Mouse (Mus musculus) limb, embryonic 13.5 days (tissue): ENCODE results near the gene Pbx1. TPM values are rescaled to one million over a fixed set of nuclear protein-coding genes. Genes with fewer than 3 reads are reported as not detected.
A peak's percentile ranks its signal among the peaks of the same experiment; 100 is the strongest.

ENCODE experiments used
- ATAC-seq: fragments of 200-750 bp; cut with Nextera tagmentation; 2 replicates; pipeline ENCODE4 v1.8.0; 2017; ENCODE audit warnings: low read depth, moderate number of reproducible peaks, moderate TSS enrichment; ENCODE audit not compliant: low FRiP score
- H3K27ac ChIP-seq: fragments of 300-500 bp; sonication (generic); 2 replicates; pipeline ENCODE4 v1.5.1; 2015; ENCODE audit warnings: inconsistent platforms, mild to moderate bottlenecking, moderate library complexity
- H3K27me3 ChIP-seq: fragments of 300-500 bp; sonication (generic); 2 replicates; pipeline ENCODE4 v1.6.1; 2015; ENCODE audit warnings: mild to moderate bottlenecking, inconsistent platforms
- H3K36me3 ChIP-seq: fragments of 300-500 bp; sonication (generic); 2 replicates; pipeline ENCODE4 v1.6.1; 2015; ENCODE audit warnings: inconsistent platforms, mild to moderate bottlenecking, moderate library complexity
- H3K4me1 ChIP-seq: fragments of 300-500 bp; sonication (generic); 2 replicates; pipeline ENCODE4 v1.6.1; 2015; ENCODE audit warnings: inconsistent platforms
- H3K4me2 ChIP-seq: fragments of 300-500 bp; sonication (generic); replicated peaks from 2 replicates; pipeline ENCODE4 v1.6.1; 2015; ENCODE audit warnings: inconsistent platforms, mild to moderate bottlenecking, moderate library complexity
- H3K4me3 ChIP-seq: fragments of 300-500 bp; sonication (generic); 2 replicates; pipeline ENCODE4 v1.5.1; 2015; ENCODE audit warnings: moderate library complexity, mild to moderate bottlenecking, inconsistent platforms
- H3K9ac ChIP-seq: fragments of 300-500 bp; sonication (generic); 2 replicates; pipeline ENCODE4 v1.6.1; 2015; ENCODE audit warnings: mild to moderate bottlenecking, inconsistent platforms
- H3K9me3 ChIP-seq: fragments of 300-500 bp; sonication (generic); 2 replicates; pipeline ENCODE4 v1.6.1; 2016; ENCODE audit warnings: inconsistent platforms
- WGBS: fragments of 180-500 bp; shearing (Covaris S2); methylation state at CpG from one replicate; pipeline ENCODE4 v1.1.7; 2015; 5-methylcytosine and 5-hydroxymethylcytosine counted together
- polyA plus RNA-seq: library from polyadenylated mRNA; unstranded; fragments of >200 nt; fragmentation: Nextera tagmentation; extraction: Ambion mirVana; gene quantifications from 2 replicates; pipeline ENCODE4 v1.2.1, GENCODE M21; 2015

Pbx1 gene
- polyA plus RNA-seq, 1 experiment from 2014 or later, result 31.6 TPM

DNA sequence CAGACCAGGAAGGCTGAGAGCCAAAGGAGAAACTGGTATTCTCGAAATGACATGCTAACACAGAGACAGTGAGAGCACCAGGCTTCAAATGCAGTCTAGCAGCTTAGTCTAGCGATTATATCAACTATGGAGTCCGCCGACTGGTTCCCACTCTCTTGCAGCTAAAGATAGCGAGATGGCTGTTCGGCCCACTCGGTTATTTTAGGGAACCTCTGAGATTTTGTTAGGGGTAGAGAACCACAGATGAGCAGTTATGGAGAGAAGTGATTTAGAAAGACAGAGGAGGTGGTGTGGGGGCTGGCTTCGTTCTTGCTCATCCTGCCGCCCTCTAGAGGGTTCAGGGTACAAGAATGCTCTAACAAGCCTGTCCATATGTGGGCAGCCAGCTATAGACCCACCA lies 13.2 kb downstream of the Pbx1 start:
- peaks cover 31% of the 10 kb centered on the region for H3K36me3 ChIP-seq
- 84% methylated on average over 9 of the region's 9 CpGs for whole genome bisulfite sequencing
- H3K9me3 ChIP-seq, result no peaks in the 10 kb centered on the region
- H3K27me3 ChIP-seq, result 0 out of 2 replicates have a peak, but pooled peaks cover 4% of the 10 kb centered on the region
- peaks cover 45% of the 10 kb centered on the region for H3K4me1 ChIP-seq
- ATAC-seq, result no peak
- no peak overlapping the region for H3K9ac ChIP-seq
- no peak overlapping the region for H3K4me2 ChIP-seq
- no peak overlapping the region for H3K4me3 ChIP-seq
- no peak overlapping the region for H3K27ac ChIP-seq

DNA sequence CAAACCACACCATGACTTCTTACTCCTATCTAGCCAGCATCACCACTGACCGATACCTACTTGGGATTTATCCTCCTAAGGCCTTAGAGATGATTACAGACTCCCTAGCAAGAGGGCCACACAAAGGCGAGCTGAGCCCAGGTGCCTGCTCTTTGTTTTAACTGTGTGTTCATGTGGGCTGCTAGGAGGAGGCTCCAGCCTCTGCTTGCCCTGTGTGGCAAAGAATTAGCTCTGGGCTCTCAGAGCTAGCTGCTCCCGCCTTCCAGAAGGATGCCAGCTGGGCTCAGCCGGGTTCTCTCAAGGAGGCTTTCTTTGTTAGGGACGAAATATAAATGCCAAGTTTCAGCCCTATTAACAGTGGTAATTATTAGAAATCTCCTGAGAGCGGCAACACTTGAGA lies 14.4 kb downstream of the Pbx1 start:
- 58% methylated on average over 6 of the region's 6 CpGs for WGBS
- H3K27me3 ChIP-seq, result no peaks in the 10 kb centered on the region
- H3K4me2 ChIP-seq, result no peak overlapping the region
- no peak overlapping the region for H3K9ac ChIP-seq
- no peak for ATAC-seq
- no peak overlapping the region for H3K27ac ChIP-seq
- H3K4me3 ChIP-seq, result no peak overlapping the region
- H3K36me3 ChIP-seq, result peaks cover 44% of the 10 kb centered on the region
- peaks cover 32% of the 10 kb centered on the region for H3K4me1 ChIP-seq
- H3K9me3 ChIP-seq, result no peaks in the 10 kb centered on the region

DNA sequence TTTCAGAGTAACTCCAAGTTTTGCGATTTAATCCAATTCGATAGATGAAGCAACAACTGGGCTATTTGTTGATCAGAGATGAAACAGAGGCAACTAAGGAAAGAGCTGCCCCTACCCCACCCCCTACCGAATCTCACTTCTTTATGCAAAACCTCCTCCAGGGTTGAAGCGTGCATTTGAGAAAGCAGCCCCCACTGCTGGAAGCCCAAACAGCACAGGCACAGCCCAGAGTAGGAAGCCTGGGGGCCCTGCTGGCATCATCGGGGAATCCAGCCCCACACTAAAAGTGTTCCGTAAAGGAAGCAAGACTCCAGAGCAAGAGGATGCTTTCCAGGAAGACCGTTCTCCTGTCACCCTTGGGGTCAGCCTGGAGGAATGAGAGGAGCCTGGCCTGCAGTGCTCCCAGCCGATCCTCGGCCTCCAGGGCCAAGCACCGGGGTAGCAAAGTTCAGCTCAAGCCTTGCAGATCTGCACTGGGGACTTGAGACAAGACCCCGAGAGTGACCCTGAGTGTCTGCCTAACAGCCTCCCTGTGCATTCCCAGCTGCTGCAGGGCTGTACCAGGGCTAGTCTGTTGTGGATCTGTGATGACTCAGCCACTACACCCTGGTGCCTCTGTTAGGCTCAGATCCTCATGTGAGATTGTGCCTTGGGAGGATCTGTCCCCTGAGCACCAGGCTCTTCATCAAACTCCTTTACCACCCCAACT lies 15.2 kb downstream of the Pbx1 start:
- Histone ChIP-seq H3K4me1 (peaks cover 31% of the 10 kb centered on the region), H3K9me3 (no peaks in the 10 kb centered on the region), H3K4me3 (no peak overlapping the region), H3K4me2 (no peak overlapping the region), H3K9ac (peak overlapping the region; percentile 39; the same call in 1 of the 2 replicates), H3K36me3 (peaks cover 37% of the 10 kb centered on the region), H3K27ac (no peak overlapping the region), H3K27me3 (no peaks in the 10 kb centered on the region)
- WGBS, result 24% methylated on average over 11 of the region's 11 CpGs
- peak; percentile 73 for ATAC-seq

DNA sequence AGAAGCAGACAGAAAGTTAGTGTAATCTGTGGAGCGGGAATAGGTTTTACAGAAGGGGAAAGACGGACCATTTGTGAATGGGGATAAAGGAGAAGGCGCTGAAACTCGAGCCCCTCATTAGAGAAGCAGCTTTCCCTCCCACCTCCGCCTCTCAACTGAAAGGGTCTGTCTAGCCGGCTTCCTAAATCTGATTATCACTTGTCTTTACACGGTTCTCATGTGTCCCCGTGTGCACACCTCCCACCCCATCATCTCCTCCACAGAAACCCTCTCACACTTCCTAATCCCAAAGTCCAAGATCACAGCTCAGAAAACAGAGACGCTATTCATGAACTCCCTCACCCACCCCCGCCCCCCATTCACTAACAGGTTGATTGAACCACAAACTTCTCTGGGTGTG lies 21.5 kb downstream of the Pbx1 start:
- Histone ChIP-seq H3K36me3 (peaks cover 26% of the 10 kb centered on the region), H3K9ac (no peak overlapping the region), H3K27me3 (peaks cover 5% of the 10 kb centered on the region; the same call in 1 of the 2 replicates), H3K4me3 (no peak overlapping the region), H3K4me2 (peak overlapping the region; percentile 27), H3K27ac (no peak overlapping the region), H3K4me1 (peaks cover 39% of the 10 kb centered on the region), H3K9me3 (no peaks in the 10 kb centered on the region)
- WGBS, result 7% methylated on average over 10 of the region's 10 CpGs
- 0 out of 2 replicates have a peak, but pooled peaks have one; percentile 7 for ATAC-seq

DNA sequence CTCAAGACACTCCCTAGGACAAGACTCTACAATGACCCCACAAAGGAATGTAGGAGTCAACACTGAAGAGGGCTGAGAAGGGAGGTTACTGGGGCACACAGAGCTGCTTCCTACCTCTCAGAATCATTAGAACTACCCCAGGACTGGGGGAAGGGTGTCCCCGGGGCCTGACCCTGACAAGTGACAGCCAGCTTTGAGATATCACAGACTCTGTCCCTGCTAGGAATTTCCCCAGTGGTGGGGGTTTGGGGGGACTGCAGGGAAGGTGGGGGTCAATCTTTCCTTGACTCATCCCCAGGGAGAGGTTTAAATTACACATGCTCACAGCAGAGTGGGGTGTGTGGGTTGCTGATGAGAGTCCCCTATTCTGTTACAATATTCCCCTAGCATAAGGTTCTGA lies 22.0 kb downstream of the Pbx1 start:
- Histone ChIP-seq H3K4me2 (no peak overlapping the region), H3K27ac (no peak overlapping the region; the same call in 1 of the 2 replicates), H3K36me3 (peaks cover 26% of the 10 kb centered on the region), H3K4me3 (no peak overlapping the region), H3K9me3 (no peaks in the 10 kb centered on the region), H3K4me1 (peaks cover 39% of the 10 kb centered on the region), H3K9ac (no peak overlapping the region), H3K27me3 (peaks cover 5% of the 10 kb centered on the region; the same call in 1 of the 2 replicates)
- no peak for ATAC-seq
- 17% methylated on average over 1 of the region's 1 CpGs for WGBS

DNA sequence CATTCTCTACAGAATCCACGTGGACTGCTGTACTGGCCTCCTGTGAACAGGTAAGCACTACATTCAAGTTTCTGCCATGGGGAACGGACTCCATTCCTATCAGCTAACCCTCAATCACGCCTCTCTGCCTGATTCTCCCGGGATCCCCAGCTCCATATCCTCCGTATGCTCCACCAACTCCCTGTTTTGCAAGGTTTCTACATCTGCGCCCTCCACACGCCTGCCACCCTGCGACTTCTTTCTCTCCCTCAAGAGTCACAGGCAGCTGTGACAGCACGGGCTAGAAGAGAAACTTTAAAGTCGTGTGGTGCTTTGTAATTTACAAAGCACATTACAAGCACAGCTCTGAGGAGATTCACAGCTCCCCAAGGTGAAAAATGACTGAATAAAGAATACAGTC lies 23.3 kb downstream of the Pbx1 start:
- no peaks in the 10 kb centered on the region for H3K9me3 ChIP-seq
- H3K27ac ChIP-seq, result no peak overlapping the region
- H3K4me1 ChIP-seq, result peaks cover 36% of the 10 kb centered on the region
- no peak overlapping the region for H3K4me3 ChIP-seq
- no peak overlapping the region for H3K4me2 ChIP-seq
- no peak for ATAC-seq
- no peak overlapping the region for H3K9ac ChIP-seq
- 72% methylated on average over 10 of the region's 10 CpGs for WGBS
- peaks cover 5% of the 10 kb centered on the region; the same call in 1 of the 2 replicates for H3K27me3 ChIP-seq
- H3K36me3 ChIP-seq, result peaks cover 19% of the 10 kb centered on the region

DNA sequence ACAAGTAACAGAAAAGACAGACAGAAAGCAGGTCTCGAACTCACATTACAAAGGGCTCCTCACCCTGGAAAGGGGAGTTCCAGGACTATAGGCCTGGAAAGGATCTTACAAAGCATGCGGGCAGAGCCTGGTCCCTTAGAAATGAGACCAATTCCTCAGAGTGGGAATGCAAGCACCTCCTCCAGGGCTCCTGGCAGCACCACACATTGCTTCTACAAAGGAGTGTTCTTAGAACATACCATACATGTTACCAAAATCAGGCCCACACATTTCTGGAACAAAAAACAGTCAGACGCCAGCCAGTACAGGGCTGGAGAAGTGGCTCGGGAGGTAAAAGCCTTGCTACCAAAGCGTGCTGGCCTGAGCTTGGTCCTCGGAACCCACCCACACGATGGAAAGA lies 24.1 kb downstream of the Pbx1 start:
- no peak overlapping the region for H3K9ac ChIP-seq
- no peak for ATAC-seq
- no peaks in the 10 kb centered on the region for H3K9me3 ChIP-seq
- H3K4me1 ChIP-seq, result peaks cover 43% of the 10 kb centered on the region
- H3K27me3 ChIP-seq, result peaks cover 5% of the 10 kb centered on the region; the same call in 1 of the 2 replicates
- H3K4me2 ChIP-seq, result no peak overlapping the region
- 75% methylated on average over 7 of the region's 7 CpGs for WGBS
- H3K4me3 ChIP-seq, result no peak overlapping the region
- peaks cover 11% of the 10 kb centered on the region for H3K36me3 ChIP-seq
- H3K27ac ChIP-seq, result no peak overlapping the region

DNA sequence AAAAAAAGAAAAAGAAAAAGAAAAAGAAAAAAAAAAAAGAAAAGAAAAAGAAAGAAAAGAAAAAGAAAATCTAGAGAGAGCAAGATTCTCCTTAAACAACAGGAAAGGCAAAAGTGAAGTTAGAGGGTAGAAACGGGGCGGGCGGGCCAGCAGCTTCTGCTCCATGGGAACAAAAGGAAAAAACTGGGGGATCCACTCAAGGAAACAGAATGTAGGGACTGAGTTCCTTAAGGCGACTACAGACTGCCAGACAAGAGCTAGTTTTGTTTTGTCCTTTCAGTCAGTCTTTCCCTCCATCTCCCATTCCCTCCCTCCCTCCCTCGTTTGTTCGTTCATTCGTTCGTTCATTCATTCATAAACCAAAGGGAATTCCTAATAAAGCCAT lies 25.8 kb downstream of the Pbx1 start:
- Histone ChIP-seq H3K27ac (no peak overlapping the region), H3K4me2 (no peak overlapping the region), H3K9ac (no peak overlapping the region)

DNA sequence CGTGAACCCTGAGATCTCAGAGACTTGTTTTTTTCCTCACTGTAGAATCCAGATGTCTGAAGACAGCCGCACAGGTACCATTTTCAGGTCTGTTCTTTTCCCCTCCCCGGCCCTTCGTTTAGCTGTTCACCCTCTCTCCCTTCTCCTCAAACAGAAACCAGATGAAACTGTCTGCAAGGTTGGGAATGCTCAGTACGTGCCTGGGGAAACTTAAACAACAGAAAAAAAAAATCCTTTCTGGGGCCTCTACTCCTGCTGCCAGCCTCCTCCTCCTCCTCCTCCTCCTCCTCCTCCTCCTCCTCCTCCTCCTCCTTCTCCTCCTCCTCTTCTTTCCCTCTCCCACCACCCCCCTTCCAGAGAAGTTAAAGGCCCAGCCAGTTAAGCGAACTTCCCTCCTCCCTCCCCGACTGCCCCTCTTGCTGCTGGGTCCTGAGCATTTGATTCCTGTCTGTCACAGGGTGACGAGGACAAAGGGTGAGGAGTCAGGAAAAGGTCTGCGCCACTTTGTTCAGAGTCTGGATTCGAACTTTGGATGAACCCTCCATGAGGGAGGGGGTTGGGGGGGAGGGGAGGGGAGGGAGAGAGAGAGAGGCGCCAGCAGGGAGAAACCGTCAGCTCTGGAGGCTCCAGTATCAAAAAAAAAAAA lies 26.3 kb downstream of the Pbx1 start:
- Histone ChIP-seq H3K9me3 (no peaks in the 10 kb centered on the region), H3K27ac (peak overlapping the region; percentile 28; the same call in 1 of the 2 replicates), H3K36me3 (peaks cover 7% of the 10 kb centered on the region), H3K27me3 (peaks cover 5% of the 10 kb centered on the region; the same call in 1 of the 2 replicates), H3K9ac (no peak overlapping the region), H3K4me1 (peaks cover 47% of the 10 kb centered on the region), H3K4me2 (no peak overlapping the region), H3K4me3 (no peak overlapping the region)
- WGBS, result 12% methylated on average over 12 of the region's 12 CpGs
- no peak; the same call in 1 of the 2 replicates for ATAC-seq

More for the DNA sequence above, 25.8 kb downstream of the Pbx1 start:
- Histone ChIP-seq H3K9me3 (no peaks in the 10 kb centered on the region), H3K36me3 (peaks cover 7% of the 10 kb centered on the region), H3K27me3 (peaks cover 5% of the 10 kb centered on the region; the same call in 1 of the 2 replicates), H3K4me3 (no peak overlapping the region), H3K4me1 (peaks cover 52% of the 10 kb centered on the region)
- no peak for ATAC-seq
- 56% methylated on average over 8 of the region's 8 CpGs for WGBS

DNA sequence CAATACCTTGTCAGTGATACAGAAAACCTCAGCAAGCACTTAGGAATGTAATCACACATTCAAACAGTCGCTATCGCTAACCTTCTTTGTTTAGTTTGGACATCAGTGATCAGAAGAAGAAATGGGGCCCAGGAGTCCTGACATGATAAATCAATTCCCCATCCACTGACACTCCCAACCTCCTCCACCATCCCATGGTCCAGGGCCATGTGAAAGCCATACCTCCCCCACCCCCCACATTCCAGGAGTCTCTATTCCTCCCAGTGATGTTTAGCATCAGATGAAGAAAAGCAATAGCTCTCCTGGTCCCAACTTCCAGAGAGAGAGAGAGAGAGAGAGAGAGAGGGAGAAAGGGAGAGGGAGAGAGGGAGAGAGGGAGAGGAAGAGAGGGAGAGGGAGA lies 28.5 kb downstream of the Pbx1 start:
- 49% methylated on average over 2 of the region's 2 CpGs for WGBS
- H3K9me3 ChIP-seq, result no peaks in the 10 kb centered on the region
- H3K4me3 ChIP-seq, result no peak overlapping the region
- no peak overlapping the region for H3K4me2 ChIP-seq
- no peaks in the 10 kb centered on the region for H3K27me3 ChIP-seq
- no peak overlapping the region for H3K9ac ChIP-seq
- peaks cover 28% of the 10 kb centered on the region for H3K4me1 ChIP-seq
- H3K36me3 ChIP-seq, result peaks cover 7% of the 10 kb centered on the region
- H3K27ac ChIP-seq, result no peak overlapping the region
- ATAC-seq, result no peak

DNA sequence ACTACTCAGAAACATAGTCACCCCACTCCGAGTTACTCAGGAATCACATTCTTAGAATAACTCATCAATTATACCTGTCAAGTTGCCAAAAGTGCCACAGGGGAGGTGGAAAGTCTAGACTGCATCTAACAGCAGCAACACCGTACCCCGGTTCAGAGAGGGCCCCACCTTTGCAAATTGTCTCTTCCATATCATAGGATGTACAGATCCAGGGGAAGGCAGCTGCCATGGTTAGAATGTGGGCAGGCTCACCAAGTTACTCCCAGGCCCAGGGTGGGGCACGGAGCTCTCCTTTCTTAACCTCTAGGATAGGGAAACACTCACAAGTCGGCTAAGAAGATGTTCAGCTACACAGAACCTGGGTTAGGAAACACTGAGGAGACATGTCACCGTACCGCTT lies 29.4 kb downstream of the Pbx1 start:
- peaks cover 28% of the 10 kb centered on the region for H3K4me1 ChIP-seq
- WGBS, result 40% methylated on average over 7 of the region's 7 CpGs
- no peak overlapping the region for H3K4me3 ChIP-seq
- H3K27me3 ChIP-seq, result no peaks in the 10 kb centered on the region
- no peak overlapping the region for H3K9ac ChIP-seq
- H3K27ac ChIP-seq, result no peak overlapping the region
- peak; percentile 37 for ATAC-seq
- peaks cover 7% of the 10 kb centered on the region for H3K36me3 ChIP-seq
- no peak overlapping the region for H3K4me2 ChIP-seq
- no peaks in the 10 kb centered on the region for H3K9me3 ChIP-seq

DNA sequence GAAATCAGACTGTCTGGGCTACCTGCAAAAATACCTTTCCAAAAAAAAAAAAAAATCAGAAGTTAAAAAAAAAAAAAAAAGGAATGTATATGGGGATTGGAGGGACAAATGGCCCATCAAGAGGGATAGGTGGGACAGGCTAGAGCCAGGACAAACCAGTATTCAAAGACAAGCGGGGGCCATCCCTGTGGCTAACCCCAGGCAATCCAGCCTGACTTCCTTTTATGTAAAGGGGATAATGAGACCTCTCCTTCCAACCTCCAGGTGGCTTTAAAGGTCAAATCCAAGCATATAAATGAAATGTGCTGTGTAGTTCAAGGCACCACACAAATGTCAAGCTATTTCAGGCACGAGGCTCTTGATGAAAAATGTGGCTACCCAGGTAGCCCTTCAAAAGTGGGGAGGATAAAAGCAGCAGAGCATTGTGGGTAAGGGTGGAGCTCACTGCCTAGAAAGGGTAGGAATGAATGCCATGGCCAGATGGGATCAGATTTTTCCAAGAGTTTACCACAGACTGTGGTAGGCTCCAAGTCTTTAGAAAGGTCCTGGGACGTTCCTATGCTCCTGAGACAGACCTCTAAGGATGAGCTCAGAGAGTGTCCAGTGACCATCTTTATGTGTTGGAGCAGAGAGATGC lies 36.4 kb downstream of the Pbx1 start:
- Histone ChIP-seq H3K9ac (no peak overlapping the region), H3K27me3 (no peaks in the 10 kb centered on the region), H3K4me1 (peaks cover 42% of the 10 kb centered on the region), H3K9me3 (no peaks in the 10 kb centered on the region), H3K36me3 (peaks cover 19% of the 10 kb centered on the region), H3K4me3 (no peak overlapping the region), H3K27ac (no peak overlapping the region), H3K4me2 (no peak overlapping the region)
- WGBS, result 49% methylated on average over 3 of the region's 3 CpGs
- ATAC-seq, result no peak
